Mouse (Mus musculus) heart, postnatal 25 days (tissue): ENCODE data around the gene Evi2a. TPM values are rescaled to one million over a fixed set of nuclear protein-coding genes. Genes with fewer than 3 reads are reported as not detected.

Source experiments
- total RNA-seq, 2 experiments: library from RNA; stranded (reverse); gene quantifications; 2 replicates each; pipeline ENCODE4 v1.2.3; 2021

Evi2a gene
- total RNA-seq, 2 experiments from 2014 or later = 1.9 to 2.8 TPM

Other genes with a start within 250 kb of the Evi2a start
- not detected for gene Gm9964, start 233.7 kb downstream of the Evi2a start, total RNA-seq
- 10 to 100 TPM; 27.1 to 30.0 TPM for gene Nf1, start 190.9 kb downstream of the Evi2a start, total RNA-seq
- not detected for gene Omg, start 26.5 kb downstream of the Evi2a start, total RNA-seq
- gene Evi2b, start 6.8 kb downstream of the Evi2a start, total RNA-seq = 1 to 10 TPM; 1.1 to 1.3 TPM
- gene Evi2, start within 50 bp of the Evi2a start, total RNA-seq = under 1 TPM in 1 of 2 experiments, not detected in 1; 0.08 TPM
- under 1 TPM; 0.06 to 0.29 TPM for gene Rab11fip4, start 60.6 kb upstream of the Evi2a start, total RNA-seq